Mouse (Mus musculus): ENCODE measurements at regions not wholly inside any gene's neighbourhood (a gene's known extent, or its start where the extent isn't known, plus 50 kb on each side); places are given as distances from the start of the nearest gene placed in this dataset.

DNA sequence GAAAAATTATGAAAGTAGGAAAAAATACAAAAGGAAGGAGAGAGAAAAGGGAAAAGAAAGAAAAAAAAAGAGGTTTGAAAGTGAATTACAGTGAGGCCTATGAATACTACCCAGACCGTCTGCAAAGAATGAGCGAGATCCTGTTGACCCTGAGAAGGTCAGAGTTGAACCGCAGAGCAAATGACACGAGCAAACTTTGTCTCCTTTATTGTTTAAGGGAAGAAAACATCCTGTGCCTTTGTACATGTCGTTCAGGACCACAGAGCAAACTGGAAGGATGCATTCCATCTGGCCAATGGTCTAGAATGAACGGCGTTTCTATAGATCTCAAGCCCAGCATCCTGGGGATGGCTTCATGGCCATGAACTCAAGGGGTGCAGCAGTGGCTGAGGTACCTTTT lies 270.6 kb upstream of the Zfp637 start:
- WGBS (ENCODE audit: insufficient replicate concordance), result 61% methylated on average over 7 of the region's 7 CpGs
- Histone ChIP-seq H3K9ac (no peak overlapping the region), H3K27ac (no peak overlapping the region), H3K4me2 (no peak overlapping the region), H3K36me3 (no peaks in the 10 kb centered on the region), H3K4me1 (no peaks in the 10 kb centered on the region), H3K9me3 (replicated peaks) (no peaks in the 10 kb centered on the region), H3K4me3 (no peak overlapping the region), H3K27me3 (replicated peaks) (no peaks in the 10 kb centered on the region)
- no peak for ATAC-seq

DNA sequence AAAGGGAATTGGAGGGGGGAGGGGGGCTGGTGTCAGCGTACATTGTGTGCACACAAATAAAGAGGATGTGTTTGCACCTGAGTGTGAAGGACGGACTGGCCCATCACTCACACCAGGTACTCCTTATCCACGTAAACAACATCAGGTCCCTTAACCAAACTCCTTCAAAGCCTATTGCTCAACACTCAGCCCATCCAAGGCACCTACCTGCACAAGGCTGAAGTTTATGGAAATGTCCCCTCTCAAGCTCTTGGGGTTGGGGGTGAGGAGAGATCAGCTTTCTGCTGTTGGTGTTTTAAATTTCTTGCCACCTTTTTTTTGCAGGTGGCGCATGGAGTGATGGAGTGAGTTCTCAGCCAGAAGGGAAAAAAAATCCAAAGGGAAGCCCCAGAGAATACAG lies 270.2 kb upstream of the Zfp637 start:
- ATAC-seq, result no peak
- no peak overlapping the region for H3K4me2 ChIP-seq
- no peaks in the 10 kb centered on the region for H3K4me1 ChIP-seq

DNA sequence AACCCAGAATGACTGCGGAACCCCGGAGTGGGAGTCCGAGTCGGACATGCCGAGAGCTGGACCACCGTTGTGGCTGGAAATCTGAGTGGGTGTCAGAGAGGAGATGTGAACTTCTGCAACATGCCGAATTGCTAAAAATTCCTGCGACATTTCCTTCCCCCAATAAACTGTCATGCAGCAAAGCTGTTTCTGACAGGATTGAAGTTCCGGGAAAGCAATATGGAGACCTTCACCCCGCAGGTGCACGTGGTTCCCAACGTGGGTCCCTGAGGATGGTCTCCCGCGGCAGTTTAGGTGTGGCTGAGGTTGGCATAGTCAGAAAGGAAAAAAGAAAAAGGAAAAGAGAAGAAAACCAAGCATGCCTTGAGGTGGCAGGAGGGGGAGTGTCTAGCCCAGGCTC lies 269.0 kb upstream of the Zfp637 start:
- Histone ChIP-seq H3K4me3 (no peak overlapping the region), H3K27me3 (replicated peaks) (no peaks in the 10 kb centered on the region), H3K27ac (no peak overlapping the region), H3K9ac (no peak overlapping the region), H3K9me3 (replicated peaks) (no peaks in the 10 kb centered on the region), H3K4me2 (no peak overlapping the region), H3K4me1 (no peaks in the 10 kb centered on the region), H3K36me3 (no peaks in the 10 kb centered on the region)
- 82% methylated on average over 14 of the region's 14 CpGs for WGBS (ENCODE audit: insufficient replicate concordance)
- no peak for ATAC-seq

More for the DNA sequence above, 270.2 kb upstream of the Zfp637 start:
- Histone ChIP-seq H3K4me3 (no peak overlapping the region), H3K27ac (no peak overlapping the region), H3K36me3 (no peaks in the 10 kb centered on the region), H3K9me3 (replicated peaks) (no peaks in the 10 kb centered on the region), H3K9ac (no peak overlapping the region), H3K27me3 (replicated peaks) (no peaks in the 10 kb centered on the region)
- WGBS (ENCODE audit: insufficient replicate concordance), result 79% methylated on average over 4 of the region's 4 CpGs

DNA sequence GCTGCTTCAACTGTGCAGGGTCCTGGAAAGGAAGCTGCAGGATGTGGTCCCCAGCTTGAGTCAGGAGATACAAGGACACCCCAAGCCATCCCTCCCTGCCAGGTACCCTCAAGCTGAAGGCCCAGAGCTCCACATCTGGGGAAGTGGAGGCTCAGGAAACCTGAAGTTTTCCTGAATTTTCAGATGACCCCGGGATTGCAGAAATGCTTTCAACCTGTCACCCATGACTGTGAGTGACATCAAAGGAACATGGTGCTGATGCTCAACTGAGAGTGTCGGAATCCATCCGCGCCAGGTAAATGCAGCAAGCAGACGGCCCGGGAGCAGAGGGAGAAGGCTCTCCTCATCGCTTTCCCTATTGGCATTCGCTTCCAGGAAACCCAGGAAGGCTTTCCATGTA lies 267.6 kb upstream of the Zfp637 start:
- H3K27ac ChIP-seq, result no peak overlapping the region
- 66% methylated on average over 8 of the region's 8 CpGs for WGBS (ENCODE audit: insufficient replicate concordance)
- no peak overlapping the region for H3K4me3 ChIP-seq
- H3K36me3 ChIP-seq, result no peaks in the 10 kb centered on the region
- H3K4me2 ChIP-seq, result no peak overlapping the region
- H3K27me3 ChIP-seq (replicated peaks), result no peaks in the 10 kb centered on the region
- H3K4me1 ChIP-seq, result no peaks in the 10 kb centered on the region
- ATAC-seq, result no peak
- no peak overlapping the region for H3K9ac ChIP-seq
- no peaks in the 10 kb centered on the region for H3K9me3 ChIP-seq (replicated peaks)

DNA sequence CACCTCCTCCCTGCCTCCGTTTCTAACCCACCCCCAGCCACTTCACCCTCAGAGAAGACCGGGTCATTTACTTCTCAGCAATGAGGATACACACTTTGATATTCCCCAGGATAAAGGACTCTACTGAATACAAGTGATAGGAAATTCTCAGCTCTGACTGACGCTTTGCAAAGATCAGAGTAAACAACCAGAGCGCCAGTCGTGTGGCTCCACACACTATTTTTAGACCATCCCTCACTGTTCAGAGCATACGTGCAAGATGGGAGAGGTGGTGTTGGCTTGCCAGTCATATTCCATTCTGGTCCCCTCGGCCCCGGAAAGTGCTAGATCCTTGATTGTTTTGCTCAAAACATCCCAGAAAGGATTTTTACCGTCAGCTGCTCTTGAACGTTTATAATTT lies 266.8 kb upstream of the Zfp637 start:
- ATAC-seq, result no peak
- H3K4me3 ChIP-seq, result no peak overlapping the region

DNA sequence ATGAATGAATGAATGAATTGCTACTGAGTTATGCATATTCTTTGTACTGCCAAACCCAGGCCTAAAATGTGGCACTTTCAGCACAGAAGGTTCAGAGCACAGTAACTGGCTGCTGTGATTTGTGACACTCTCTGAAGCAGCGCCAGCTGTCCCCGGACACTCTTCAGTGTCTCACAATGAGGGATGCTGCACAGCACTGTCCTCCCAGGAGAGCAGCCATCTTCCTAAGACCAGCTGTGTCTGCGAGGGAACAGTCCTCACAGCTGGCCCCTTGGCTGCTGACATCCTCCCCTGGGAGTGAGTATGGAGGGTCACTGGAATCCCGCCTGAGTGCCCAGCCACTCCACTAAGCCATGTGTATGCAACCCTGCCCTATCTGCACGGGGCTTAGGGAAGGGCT lies 265.9 kb upstream of the Zfp637 start:
- H3K4me3 ChIP-seq, result no peak overlapping the region
- WGBS (ENCODE audit: insufficient replicate concordance), result 66% methylated on average over 5 of the region's 5 CpGs
- no peaks in the 10 kb centered on the region for H3K9me3 ChIP-seq (replicated peaks)
- no peak overlapping the region for H3K27ac ChIP-seq
- H3K4me2 ChIP-seq, result no peak overlapping the region
- H3K9ac ChIP-seq, result no peak overlapping the region
- H3K36me3 ChIP-seq, result no peaks in the 10 kb centered on the region
- no peaks in the 10 kb centered on the region for H3K27me3 ChIP-seq (replicated peaks)
- no peak for ATAC-seq
- no peaks in the 10 kb centered on the region for H3K4me1 ChIP-seq

More for the DNA sequence above, 266.8 kb upstream of the Zfp637 start:
- no peak overlapping the region for H3K4me2 ChIP-seq
- 59% methylated on average over 10 of the region's 10 CpGs for WGBS (ENCODE audit: insufficient replicate concordance)
- H3K27ac ChIP-seq, result no peak overlapping the region
- no peaks in the 10 kb centered on the region for H3K27me3 ChIP-seq (replicated peaks)
- no peaks in the 10 kb centered on the region for H3K36me3 ChIP-seq
- no peaks in the 10 kb centered on the region for H3K4me1 ChIP-seq
- H3K9ac ChIP-seq, result no peak overlapping the region
- H3K9me3 ChIP-seq (replicated peaks), result no peaks in the 10 kb centered on the region

DNA sequence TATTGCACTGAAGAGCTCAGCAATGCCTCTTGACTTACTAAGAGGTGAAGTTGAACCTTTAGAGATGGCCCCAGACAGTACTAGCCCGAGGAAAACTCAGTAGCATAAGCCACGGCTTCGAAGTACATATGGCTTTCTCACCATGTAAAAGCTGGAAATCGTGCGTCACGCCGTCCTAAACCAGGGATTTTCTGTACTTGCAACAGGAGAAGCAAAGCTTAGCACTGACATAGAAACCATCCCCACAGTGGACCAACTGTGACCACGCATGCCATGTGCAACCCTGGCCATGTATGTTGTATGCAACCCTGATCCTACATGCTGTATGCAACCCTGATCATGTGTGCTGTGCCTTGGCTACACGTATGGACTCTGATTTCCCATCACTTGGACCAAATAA lies 265.0 kb upstream of the Zfp637 start:
- H3K9ac ChIP-seq, result no peak overlapping the region
- 76% methylated on average over 9 of the region's 9 CpGs for WGBS (ENCODE audit: insufficient replicate concordance)

DNA sequence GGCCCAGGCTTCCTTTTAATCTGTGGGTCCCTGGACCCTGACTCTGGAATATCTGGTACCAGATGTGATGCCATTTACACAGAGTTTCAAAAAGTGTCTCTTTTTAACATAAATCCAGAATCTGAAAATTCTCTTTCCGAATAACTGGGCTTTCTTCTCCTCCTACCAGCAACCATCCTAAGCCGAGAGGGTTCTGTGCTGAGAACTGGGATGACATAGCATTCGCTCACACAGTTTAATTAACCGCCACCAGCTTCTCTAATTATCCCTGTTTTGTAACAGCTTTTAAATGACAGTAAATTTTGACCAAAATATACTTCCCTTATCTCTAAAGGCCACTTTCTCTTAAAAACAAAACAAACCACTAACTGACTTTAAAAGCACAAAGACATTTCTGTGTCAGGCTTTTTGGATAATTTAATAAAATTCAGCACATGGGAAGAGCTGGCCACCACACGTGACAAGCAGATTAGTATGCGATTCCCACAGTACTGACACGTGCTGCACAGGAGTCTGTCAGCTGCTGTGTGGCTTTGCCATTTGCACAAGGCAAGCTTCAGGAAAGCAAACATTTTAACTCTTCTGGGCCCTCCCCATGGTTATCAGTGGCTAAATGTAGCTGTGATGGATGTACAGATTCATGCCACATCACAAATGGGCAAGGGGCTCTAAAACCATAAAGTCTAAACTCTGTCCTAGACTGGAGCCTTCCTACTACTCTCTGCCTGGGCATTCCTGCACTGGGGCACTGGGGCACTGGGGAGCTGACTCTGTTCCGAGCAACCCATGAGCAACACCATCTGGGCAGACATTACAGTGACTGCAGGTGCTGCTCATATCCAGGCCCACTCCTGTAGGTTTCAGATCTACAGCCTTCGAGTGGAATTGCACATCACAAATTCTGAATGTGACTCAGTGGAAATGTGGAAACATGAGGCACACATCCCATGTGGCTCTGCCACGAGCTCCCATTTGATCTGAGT lies 263.1 kb upstream of the Zfp637 start:
- Histone ChIP-seq H3K9me3 (replicated peaks) (0 out of 2 replicates have a peak, but pooled peaks cover 2% of the 10 kb centered on the region), H3K36me3 (no peaks in the 10 kb centered on the region), H3K27me3 (replicated peaks) (no peaks in the 10 kb centered on the region), H3K4me1 (no peaks in the 10 kb centered on the region), H3K27ac (no peak overlapping the region), H3K9ac (no peak overlapping the region), H3K4me3 (no peak overlapping the region), H3K4me2 (no peak overlapping the region)
- ATAC-seq, result no peak
- 64% methylated on average over 10 of the region's 10 CpGs for WGBS (ENCODE audit: insufficient replicate concordance)

More for the DNA sequence above, 265.0 kb upstream of the Zfp637 start:
- Histone ChIP-seq H3K27ac (no peak overlapping the region), H3K36me3 (no peaks in the 10 kb centered on the region), H3K27me3 (replicated peaks) (no peaks in the 10 kb centered on the region), H3K4me2 (no peak overlapping the region), H3K9me3 (replicated peaks) (no peaks in the 10 kb centered on the region), H3K4me3 (no peak overlapping the region), H3K4me1 (no peaks in the 10 kb centered on the region)
- no peak for ATAC-seq

DNA sequence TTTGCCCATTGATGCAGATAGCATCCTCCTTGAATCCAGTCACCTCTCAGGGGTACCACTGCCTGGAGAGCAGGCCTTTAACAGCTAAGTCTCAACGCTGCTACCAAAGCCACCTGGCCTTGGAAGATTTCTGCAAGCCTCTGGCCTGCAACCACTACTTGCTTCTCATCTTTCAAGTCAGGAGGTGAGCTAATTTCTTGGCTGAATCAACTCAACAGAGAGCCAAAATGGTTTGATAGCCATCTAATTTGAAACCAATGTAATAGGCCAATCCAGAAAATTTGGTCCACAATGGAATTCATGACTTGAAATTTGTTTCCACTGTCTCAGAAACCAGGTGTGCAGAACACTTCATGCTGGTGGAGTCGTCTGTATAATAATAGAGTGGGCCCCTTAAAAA lies 260.0 kb upstream of the Zfp637 start:
- Histone ChIP-seq H3K27me3 (replicated peaks) (no peaks in the 10 kb centered on the region), H3K27ac (no peak overlapping the region), H3K4me3 (no peak overlapping the region), H3K4me2 (no peak overlapping the region), H3K36me3 (no peaks in the 10 kb centered on the region), H3K4me1 (no peaks in the 10 kb centered on the region), H3K9ac (no peak overlapping the region), H3K9me3 (replicated peaks) (0 out of 2 replicates have a peak, but pooled peaks cover 2% of the 10 kb centered on the region)
- WGBS (ENCODE audit: insufficient replicate concordance), result 52% methylated on average over 2 of the region's 2 CpGs
- ATAC-seq, result no peak

DNA sequence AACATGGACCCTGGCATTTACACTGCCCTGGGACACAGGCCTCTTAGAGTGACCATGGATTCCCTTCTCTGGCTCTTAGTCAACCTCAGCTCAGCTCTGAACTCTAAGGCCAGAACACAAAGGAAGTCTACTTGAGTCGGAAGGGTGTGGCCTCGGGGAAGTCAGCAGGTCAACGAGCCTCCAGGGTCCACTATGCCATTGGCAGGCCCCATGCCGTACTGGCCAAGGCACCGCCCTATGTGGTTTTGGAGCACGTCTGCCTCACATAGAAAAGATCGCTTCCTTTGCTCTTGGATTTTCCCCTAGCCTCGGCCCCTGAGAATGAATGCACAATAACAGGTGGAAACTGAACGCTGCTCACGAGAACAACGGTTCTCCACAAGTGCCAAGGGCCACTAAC lies 257.9 kb upstream of the Zfp637 start:
- 76% methylated on average over 11 of the region's 11 CpGs for WGBS (ENCODE audit: insufficient replicate concordance)
- H3K4me1 ChIP-seq, result no peaks in the 10 kb centered on the region
- H3K9me3 ChIP-seq (replicated peaks), result 0 out of 2 replicates have a peak, but pooled peaks cover 2% of the 10 kb centered on the region
- no peak for ATAC-seq
- no peak overlapping the region for H3K27ac ChIP-seq
- H3K4me2 ChIP-seq, result no peak overlapping the region
- H3K36me3 ChIP-seq, result no peaks in the 10 kb centered on the region
- no peak overlapping the region for H3K9ac ChIP-seq
- H3K27me3 ChIP-seq (replicated peaks), result no peaks in the 10 kb centered on the region
- H3K4me3 ChIP-seq, result no peak overlapping the region

DNA sequence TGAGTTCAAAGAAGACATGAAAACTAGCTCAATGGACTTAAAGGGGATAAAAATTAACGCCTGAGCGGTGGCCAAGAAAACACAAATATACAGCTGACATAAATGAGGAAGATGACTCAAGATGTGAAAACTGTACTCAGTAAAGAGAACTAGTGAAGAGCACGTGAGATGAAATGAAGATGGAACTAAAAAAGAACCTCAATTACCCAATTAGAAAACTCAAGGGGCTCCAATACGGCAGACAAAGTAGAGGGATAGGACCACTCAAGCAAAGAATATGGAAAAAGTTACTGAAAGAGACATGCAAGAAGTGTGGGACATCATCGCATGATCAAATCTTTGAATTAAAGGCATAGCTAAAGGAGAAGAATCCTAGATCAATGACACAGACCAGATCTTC lies 256.4 kb upstream of the Zfp637 start:
- Histone ChIP-seq H3K9me3 (replicated peaks) (0 out of 2 replicates have a peak, but pooled peaks cover 2% of the 10 kb centered on the region), H3K27me3 (replicated peaks) (no peaks in the 10 kb centered on the region), H3K27ac (no peak overlapping the region), H3K4me3 (no peak overlapping the region), H3K4me1 (no peaks in the 10 kb centered on the region), H3K4me2 (no peak overlapping the region), H3K9ac (no peak overlapping the region), H3K36me3 (no peaks in the 10 kb centered on the region)
- no peak for ATAC-seq
- 69% methylated on average over 5 of the region's 5 CpGs for WGBS (ENCODE audit: insufficient replicate concordance)

DNA sequence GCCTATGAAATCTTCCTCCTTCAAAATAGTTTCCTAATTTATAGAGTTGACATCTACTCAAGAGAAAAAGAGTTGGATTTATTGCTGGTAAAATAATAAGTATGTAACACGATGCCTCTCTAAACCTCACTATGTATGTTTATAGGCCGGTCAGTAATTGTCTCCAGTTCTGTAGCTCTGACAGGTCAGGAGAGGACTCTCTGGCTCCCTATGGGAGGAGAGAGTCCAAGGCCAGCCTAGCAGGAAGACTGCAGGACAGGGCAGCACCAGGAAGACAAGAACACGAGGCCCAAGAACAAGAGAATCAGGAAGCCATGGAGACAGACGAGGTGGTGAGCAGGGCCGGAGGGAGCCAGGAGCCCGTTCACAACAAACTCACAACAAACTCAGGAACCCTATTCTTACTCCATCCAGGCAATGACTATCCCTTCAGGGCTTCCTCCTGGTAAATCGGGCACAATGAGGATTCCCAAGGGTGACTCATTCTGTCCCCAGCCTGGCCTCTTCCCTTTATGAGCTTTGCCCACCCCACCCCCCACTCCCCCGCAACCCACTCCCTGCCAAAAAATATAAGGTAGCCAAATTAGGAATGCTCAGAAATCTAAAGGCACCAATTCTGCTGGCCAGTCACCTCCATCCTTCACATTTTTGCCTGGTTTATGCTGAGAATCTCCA lies 244.7 kb upstream of the Zfp637 start:
- Histone ChIP-seq H3K36me3 (no peaks in the 10 kb centered on the region), H3K9ac (no peak overlapping the region), H3K27me3 (replicated peaks) (no peaks in the 10 kb centered on the region), H3K4me1 (no peaks in the 10 kb centered on the region), H3K9me3 (replicated peaks) (no peaks in the 10 kb centered on the region), H3K4me3 (no peak overlapping the region), H3K4me2 (no peak overlapping the region), H3K27ac (no peak overlapping the region)
- 65% methylated on average over 8 of the region's 8 CpGs for WGBS (ENCODE audit: insufficient replicate concordance)
- no peak for ATAC-seq
